Mouse (Mus musculus) hindbrain, postnatal 0 days (tissue): ENCODE results near the gene Prok1. TPM values are rescaled to one million over a fixed set of nuclear protein-coding genes. Genes with fewer than 3 reads are reported as not detected.
A peak's percentile ranks its signal among the peaks of the same experiment; 100 is the strongest.

Experiments used
- ATAC-seq: fragments of 200-750 bp; cut with Nextera tagmentation; 2 replicates; pipeline ENCODE4 v1.8.0; 2017; ENCODE audit warnings: mild to moderate bottlenecking, moderate TSS enrichment, moderate library complexity
- DNase-seq: peaks from one replicate; pipeline ENCODE4 v3.0.0-alpha.2; 2015; ENCODE audit warnings: low spot score
- H3K27ac ChIP-seq: fragments of 300-500 bp; sonication (generic); 2 replicates; pipeline ENCODE4 v1.5.1; 2014; ENCODE audit warnings: mild to moderate bottlenecking
- H3K27me3 ChIP-seq: fragments of 300-500 bp; sonication (generic); 2 replicates; pipeline ENCODE4 v1.6.1; 2014; ENCODE audit warnings: low read length, mixed read lengths; ENCODE audit not compliant: insufficient read depth
- H3K36me3 ChIP-seq: fragments of 300-500 bp; sonication (generic); 2 replicates; pipeline ENCODE4 v1.6.1; 2014; ENCODE audit warnings: low read length, mixed read lengths; ENCODE audit not compliant: insufficient read depth
- H3K4me1 ChIP-seq: fragments of 300-500 bp; sonication (generic); 2 replicates; pipeline ENCODE4 v1.6.1; 2014; ENCODE audit warnings: antibody characterized with exemption, low read length, mixed read lengths; ENCODE audit not compliant: insufficient read depth
- H3K4me2 ChIP-seq: fragments of 300-500 bp; sonication (generic); 2 replicates; pipeline ENCODE4 v1.6.1; 2014; ENCODE audit warnings: low read depth, mild to moderate bottlenecking, low read length, moderate library complexity, mixed read lengths
- H3K4me3 ChIP-seq: fragments of 300-500 bp; sonication (generic); 2 replicates; pipeline ENCODE4 v1.5.1; 2014; ENCODE audit warnings: low read length
- H3K9ac ChIP-seq: fragments of 300-500 bp; sonication (generic); replicated peaks from 2 replicates; pipeline ENCODE4 v1.6.1; 2014; ENCODE audit warnings: mild to moderate bottlenecking, low read length, moderate library complexity, mixed read lengths
- H3K9me3 ChIP-seq: fragments of 300-500 bp; sonication (generic); 2 replicates; pipeline ENCODE4 v1.6.1; 2016; ENCODE audit warnings: low read length, mixed read lengths
- CTCF ChIP-seq: IDR thresholded peaks from 2 replicates; pipeline ENCODE4 v1.5.1; 2016; ENCODE audit warnings: antibody characterized with exemption, control low read depth, low read depth
- WGBS: fragments of 180-500 bp; shearing (Covaris S2); extraction: QIAGEN DNeasy Blood & Tissue Kit; methylation state at CpG from one replicate; pipeline ENCODE4 v1.1.7; 2014; 5-methylcytosine and 5-hydroxymethylcytosine counted together
- polyA plus RNA-seq: library from polyadenylated mRNA; unstranded; fragments of >200 nt; fragmentation: Nextera tagmentation; extraction: Ambion mirVana; gene quantifications from 2 replicates; pipeline ENCODE4 v1.2.1, GENCODE M21; 2015
- total RNA-seq: library from RNA; depleted of rRNA; stranded (reverse); fragments of >200 nt; gene quantifications from 2 replicates; pipeline ENCODE4 v1.2.3, GENCODE M21; 2014

Prok1 gene
- total and polyA plus RNA-seq, 2 experiments from 2014 or later, result 0.19 to 0.26 TPM

DNA sequence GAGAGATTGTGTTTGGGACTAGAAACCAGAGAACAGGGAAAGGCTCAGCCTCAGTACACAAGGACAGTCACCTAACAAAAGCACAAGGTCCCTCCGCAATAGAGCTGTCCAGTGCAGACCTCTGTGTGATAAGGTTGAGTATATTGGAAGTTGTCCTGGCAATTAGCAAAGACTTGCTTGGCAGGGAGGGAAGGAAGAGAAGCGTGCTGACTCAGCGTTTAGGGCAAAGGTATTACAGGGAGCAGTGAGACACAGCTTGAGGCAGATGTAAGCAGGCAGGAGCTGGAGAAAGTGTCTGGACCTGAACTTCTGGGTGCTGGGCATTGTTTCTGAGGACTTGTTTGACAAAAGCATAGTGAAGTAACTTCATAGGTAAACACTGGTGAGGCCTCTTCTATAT lies 16.5 kb upstream of the Prok1 start:
- H3K27ac ChIP-seq, result no peak overlapping the region

DNA sequence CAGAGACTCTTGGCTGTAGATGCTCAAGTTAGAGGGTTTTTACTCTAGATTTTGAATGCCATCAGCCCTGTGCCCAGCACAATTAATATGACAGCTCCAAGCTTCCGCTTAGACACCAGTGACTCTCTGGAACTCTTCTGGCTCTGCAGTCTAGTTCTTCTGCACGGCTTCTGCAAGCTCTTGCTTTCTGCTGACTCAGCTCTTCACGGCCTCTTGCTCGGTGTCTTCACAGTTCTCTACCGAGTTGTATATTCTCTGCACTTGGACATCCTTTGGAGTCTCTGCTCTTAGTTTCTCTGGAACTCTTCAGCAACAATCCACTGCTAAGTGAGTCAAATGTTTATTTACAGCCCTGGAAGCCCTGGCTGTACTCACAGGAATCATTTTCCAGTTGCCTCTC lies 14.4 kb upstream of the Prok1 start:
- H3K9me3 ChIP-seq, result no peaks in the 10 kb centered on the region
- no peaks in the 10 kb centered on the region for H3K27me3 ChIP-seq
- H3K4me2 ChIP-seq, result no peak overlapping the region
- 76% methylated on average over 5 of the region's 5 CpGs for WGBS
- H3K9ac ChIP-seq, result no peak overlapping the region
- H3K4me3 ChIP-seq, result no peak overlapping the region
- no peak overlapping the region for H3K27ac ChIP-seq
- H3K4me1 ChIP-seq, result no peaks in the 10 kb centered on the region
- no peak for TF ChIP-seq CTCF
- no peaks in the 10 kb centered on the region for H3K36me3 ChIP-seq
- DNase-seq (no peak), ATAC-seq (no peak)

More for the DNA sequence above, 16.5 kb upstream of the Prok1 start:
- H3K9ac ChIP-seq, result no peak overlapping the region
- no peak for TF ChIP-seq CTCF
- H3K4me2 ChIP-seq, result no peak overlapping the region
- no peaks in the 10 kb centered on the region for H3K36me3 ChIP-seq
- no peak overlapping the region for H3K4me3 ChIP-seq
- no peaks in the 10 kb centered on the region for H3K27me3 ChIP-seq
- no peaks in the 10 kb centered on the region for H3K9me3 ChIP-seq
- H3K4me1 ChIP-seq, result 0 out of 2 replicates have a peak, but pooled peaks cover 4% of the 10 kb centered on the region
- DNase-seq, result no peak
- 87% methylated on average over 3 of the region's 3 CpGs for whole genome bisulfite sequencing
- no peak for ATAC-seq

DNA sequence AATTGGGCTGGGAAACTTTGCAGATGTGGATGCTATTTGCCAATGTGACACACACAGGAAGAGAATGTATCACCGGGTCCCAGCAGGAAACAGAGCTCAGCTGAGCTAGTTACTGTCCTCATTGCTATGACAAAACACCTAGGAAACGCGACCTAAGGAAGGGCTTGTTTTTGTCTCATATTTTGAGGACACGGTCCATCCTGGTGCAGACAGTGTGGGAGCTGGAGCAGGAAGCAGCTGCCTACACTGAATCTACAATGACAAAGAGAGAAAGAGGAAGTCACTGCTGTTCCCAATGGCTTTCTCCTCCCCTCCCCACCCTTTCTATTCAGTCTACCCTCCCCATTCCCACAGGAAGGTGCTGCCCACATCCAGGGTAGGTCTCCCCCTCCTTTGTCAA lies 12.5 kb upstream of the Prok1 start:
- Histone ChIP-seq H3K4me3 (no peak overlapping the region), H3K9me3 (no peaks in the 10 kb centered on the region), H3K9ac (no peak overlapping the region), H3K4me1 (no peaks in the 10 kb centered on the region), H3K4me2 (no peak overlapping the region), H3K36me3 (no peaks in the 10 kb centered on the region), H3K27me3 (no peaks in the 10 kb centered on the region), H3K27ac (no peak overlapping the region)
- WGBS, result 48% methylated on average over 4 of the region's 4 CpGs
- ATAC-seq (no peak), DNase-seq (no peak)
- no peak for TF ChIP-seq CTCF

DNA sequence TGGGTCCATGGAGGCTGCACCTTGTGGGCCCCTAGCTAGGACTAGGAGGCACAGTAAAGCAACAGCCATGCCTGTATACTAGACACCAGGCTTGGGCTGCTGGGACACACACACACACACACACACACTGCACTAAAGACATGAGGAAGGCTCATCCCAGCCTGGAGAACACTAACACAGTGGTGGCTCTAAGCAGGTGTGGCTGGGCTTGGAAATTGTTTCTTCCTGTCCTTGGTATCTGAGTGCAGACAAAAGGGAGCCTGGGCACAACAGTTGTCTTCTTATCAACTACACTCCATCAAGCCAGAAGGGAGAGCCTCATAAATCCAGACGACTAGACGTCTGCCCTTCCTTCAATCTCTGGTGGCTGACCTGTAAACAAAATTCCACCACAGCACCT lies 10.8 kb upstream of the Prok1 start:
- Histone ChIP-seq H3K27ac (no peak overlapping the region), H3K4me3 (no peak overlapping the region), H3K36me3 (no peaks in the 10 kb centered on the region), H3K4me2 (no peak overlapping the region), H3K4me1 (no peaks in the 10 kb centered on the region), H3K27me3 (no peaks in the 10 kb centered on the region), H3K9me3 (no peaks in the 10 kb centered on the region), H3K9ac (no peak overlapping the region)
- 78% methylated on average over 2 of the region's 2 CpGs for WGBS
- ATAC-seq (no peak), DNase-seq (no peak)
- no peak for TF ChIP-seq CTCF

DNA sequence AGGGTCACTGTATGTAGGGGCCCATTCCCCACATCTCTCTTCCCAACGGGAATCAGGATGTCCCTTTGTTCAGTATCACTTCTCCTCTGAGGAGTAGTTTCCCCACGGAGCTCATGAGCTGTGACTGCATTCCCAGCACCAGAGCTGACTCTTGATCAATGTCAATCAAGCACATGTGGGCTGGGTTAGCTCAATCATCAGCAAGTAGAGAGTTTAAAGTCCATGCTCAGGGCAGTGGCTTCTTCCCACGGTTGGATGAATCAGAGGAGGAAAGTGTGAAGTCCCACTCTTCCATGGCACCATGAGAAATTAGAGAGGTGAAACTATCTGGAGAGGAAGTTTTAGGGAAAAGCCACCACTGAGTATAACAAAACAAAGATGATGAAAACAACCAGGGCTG lies 9.5 kb upstream of the Prok1 start:
- H3K27me3 ChIP-seq, result no peaks in the 10 kb centered on the region
- H3K36me3 ChIP-seq, result no peaks in the 10 kb centered on the region
- ATAC-seq (no peak), DNase-seq (no peak)
- H3K4me2 ChIP-seq, result no peak overlapping the region
- 67% methylated on average over 3 of the region's 3 CpGs for WGBS
- no peak overlapping the region for H3K27ac ChIP-seq
- H3K9ac ChIP-seq, result no peak overlapping the region
- H3K4me3 ChIP-seq, result no peak overlapping the region
- H3K4me1 ChIP-seq, result no peaks in the 10 kb centered on the region
- H3K9me3 ChIP-seq, result no peaks in the 10 kb centered on the region
- TF ChIP-seq CTCF, result no peak

DNA sequence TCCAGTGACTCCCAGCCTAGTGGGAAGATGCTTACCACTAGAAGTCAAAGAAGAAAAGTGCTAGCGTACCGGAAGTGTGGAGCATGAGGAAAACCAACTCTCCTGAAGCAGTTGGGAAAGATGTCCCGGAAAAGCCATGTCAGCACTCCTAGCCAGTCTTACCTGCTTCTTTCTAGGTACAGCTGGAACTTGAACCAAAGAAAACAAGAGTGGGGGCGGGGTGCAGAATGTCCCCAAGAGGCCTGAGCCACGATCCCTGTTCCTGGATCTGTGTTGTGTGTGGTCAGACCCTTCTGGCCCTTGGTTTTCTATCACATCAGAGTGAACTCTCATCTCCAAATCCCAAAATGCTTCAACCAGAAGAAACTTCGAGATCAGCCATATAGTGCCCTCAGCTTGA lies 7.4 kb upstream of the Prok1 start:
- no peak for TF ChIP-seq CTCF
- ATAC-seq (no peak), DNase-seq (no peak)
- H3K27ac ChIP-seq, result no peak overlapping the region
- no peaks in the 10 kb centered on the region for H3K27me3 ChIP-seq
- H3K4me1 ChIP-seq, result peaks cover under 1% of the 10 kb centered on the region; the same call in 1 of the 2 replicates
- WGBS, result 79% methylated on average over 6 of the region's 6 CpGs
- no peak overlapping the region for H3K4me2 ChIP-seq
- H3K9ac ChIP-seq, result no peak overlapping the region
- H3K36me3 ChIP-seq, result no peaks in the 10 kb centered on the region
- no peaks in the 10 kb centered on the region for H3K9me3 ChIP-seq
- no peak overlapping the region for H3K4me3 ChIP-seq

DNA sequence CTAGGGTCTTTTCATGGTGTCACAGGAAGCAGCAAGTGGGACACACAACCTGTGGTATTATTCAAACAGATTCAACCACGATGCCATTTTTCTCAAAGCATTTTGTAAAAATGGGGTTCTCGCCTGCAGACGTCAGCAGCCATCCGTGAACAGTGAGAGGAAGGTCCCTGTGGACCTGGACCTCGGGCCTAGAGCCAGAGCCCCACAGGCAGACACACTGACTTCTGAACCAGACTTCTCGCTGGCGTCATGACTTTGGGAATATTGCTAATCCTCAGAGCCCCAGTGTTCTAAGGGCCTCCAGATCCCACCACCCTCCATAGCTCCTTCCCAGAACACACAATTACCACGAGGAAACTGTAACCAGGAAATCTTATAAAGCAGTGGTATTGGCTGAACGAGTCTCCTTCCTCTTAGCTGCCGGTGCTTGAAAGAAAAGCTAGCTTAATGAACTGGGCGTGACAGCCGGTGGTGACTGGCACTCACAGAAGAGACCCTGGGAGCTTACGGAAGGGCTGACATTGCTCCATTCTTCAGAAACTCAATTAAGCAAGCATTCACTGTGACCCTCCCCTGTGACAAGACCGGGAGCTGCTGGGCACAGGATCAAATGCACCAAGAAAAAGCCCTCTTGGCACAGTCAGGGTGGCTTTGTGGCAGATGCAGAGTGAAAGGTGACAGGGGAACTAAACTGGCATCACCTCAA lies 2.0 kb upstream of the Prok1 start:
- H3K4me1 ChIP-seq, result peaks cover 3% of the 10 kb centered on the region; the same call in 1 of the 2 replicates
- H3K9ac ChIP-seq, result 0 out of 2 replicates have a peak overlapping the region, but pooled peaks have one; percentile 13
- no peak overlapping the region for H3K4me3 ChIP-seq
- peak overlapping the region; percentile 16 for H3K4me2 ChIP-seq
- 22% methylated on average over 14 of the region's 14 CpGs for WGBS
- ATAC-seq, result 0 out of 2 replicates have a peak, but pooled peaks have one; percentile 12
- DNase-seq, result peak; percentile 38
- no peaks in the 10 kb centered on the region for H3K9me3 ChIP-seq
- no peak overlapping the region for H3K27ac ChIP-seq
- H3K27me3 ChIP-seq, result no peaks in the 10 kb centered on the region
- H3K36me3 ChIP-seq, result no peaks in the 10 kb centered on the region
- TF ChIP-seq CTCF, result no peak
